Mouse (Mus musculus) kidney, adult 2 months (tissue): ENCODE results near the gene Aatk.

Experiments
- CTCF ChIP-seq: fragments of 200-500 bp; conservative IDR thresholded peaks from 2 replicates; pipeline ENCODE4 v1.5.1; 2011; ENCODE audit warnings: low read depth, mild to moderate bottlenecking, control low read depth, low read length, moderate library complexity, mixed read lengths; ENCODE audit not compliant: insufficient read depth, insufficient read length
- POLR2A ChIP-seq: fragments of 200-500 bp; IDR thresholded peaks from one replicate; pipeline ENCODE4 v1.6.1; 2011; ENCODE audit warnings: low read depth, low read length, control low read depth

GRCm38 (mm10) chr11:119983151-119983550 lies 63.8 kb downstream of the Aatk start:
- TF ChIP-seq POLR2A (no peak), CTCF (no peak)
